Mouse (Mus musculus) thymus, adult 2 months (tissue): Measurements from ENCODE around the gene Zfp697.
"Not testable (repeated sequence)": the region's sequence is repeated elsewhere in the genome, so short reads cannot be mapped to it uniquely, and the experiment has no call there.

Experiments used
- CTCF ChIP-seq: fragments of 200-500 bp; IDR thresholded peaks from 2 replicates; pipeline ENCODE4 v1.5.1; 2012; ENCODE audit warnings: mild to moderate bottlenecking, control low read depth, low read length, moderate library complexity, borderline replicate concordance; ENCODE audit not compliant: control insufficient read depth, poor library complexity, insufficient read depth; ENCODE audit errors: extremely low read depth
- POLR2A ChIP-seq: fragments of 200-500 bp; IDR thresholded peaks from 2 replicates; pipeline ENCODE4 v1.6.1; 2012; ENCODE audit warnings: mild to moderate bottlenecking, low read length, control low read depth, moderate library complexity; ENCODE audit not compliant: control insufficient read depth, poor library complexity, insufficient read depth; ENCODE audit errors: extremely low read depth

DNA sequence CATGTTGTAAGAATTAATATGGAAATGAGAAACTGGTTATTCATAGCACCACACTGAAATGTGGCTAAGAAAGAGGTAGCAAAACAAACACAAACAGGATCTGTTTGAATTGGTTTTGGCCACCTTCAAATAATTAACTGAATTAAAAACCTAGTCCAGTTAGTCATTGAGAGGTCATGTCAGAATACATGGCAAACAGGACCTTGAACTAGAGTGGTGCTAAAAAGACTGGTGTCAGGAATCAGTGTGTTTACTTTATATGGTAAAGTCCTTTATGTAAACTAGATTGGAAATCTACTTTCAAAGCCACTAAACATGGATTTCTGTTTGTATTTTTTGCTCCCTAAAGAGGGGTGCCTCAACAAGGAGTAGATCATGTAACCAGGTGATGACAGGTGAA is 142.7 kb downstream of the Zfp697 start:
- TF ChIP-seq POLR2A, CTCF: not testable (repeated sequence)
